Mouse (Mus musculus) embryonic stem cell, embryonic (primary cell): Measurements from ENCODE around the gene Slc25a29.

Source experiments
- CTCF ChIA-PET, 4 experiments: fragments of 300-600 bp in 2 of 4; fragments of 350-600 bp in 2 of 4; sonication (Branson Sonifier 250); formaldehyde crosslinking; loops; one replicate each; lab custom pipeline; 2022; ENCODE audit warnings: inconsistent platforms in 2 of 4; lab: Charles Lee
- POLR2A ChIA-PET, 4 experiments: fragments of 300-600 bp in 2 of 4; fragments of 350-600 bp in 2 of 4; sonication (Branson Sonifier 250); formaldehyde crosslinking; loops; one replicate each; lab custom pipeline; 2022; ENCODE audit warnings: antibody characterized with exemption in 4 of 4, inconsistent platforms in 1 of 4; lab: Charles Lee

Gene Slc25a29

DNA sequence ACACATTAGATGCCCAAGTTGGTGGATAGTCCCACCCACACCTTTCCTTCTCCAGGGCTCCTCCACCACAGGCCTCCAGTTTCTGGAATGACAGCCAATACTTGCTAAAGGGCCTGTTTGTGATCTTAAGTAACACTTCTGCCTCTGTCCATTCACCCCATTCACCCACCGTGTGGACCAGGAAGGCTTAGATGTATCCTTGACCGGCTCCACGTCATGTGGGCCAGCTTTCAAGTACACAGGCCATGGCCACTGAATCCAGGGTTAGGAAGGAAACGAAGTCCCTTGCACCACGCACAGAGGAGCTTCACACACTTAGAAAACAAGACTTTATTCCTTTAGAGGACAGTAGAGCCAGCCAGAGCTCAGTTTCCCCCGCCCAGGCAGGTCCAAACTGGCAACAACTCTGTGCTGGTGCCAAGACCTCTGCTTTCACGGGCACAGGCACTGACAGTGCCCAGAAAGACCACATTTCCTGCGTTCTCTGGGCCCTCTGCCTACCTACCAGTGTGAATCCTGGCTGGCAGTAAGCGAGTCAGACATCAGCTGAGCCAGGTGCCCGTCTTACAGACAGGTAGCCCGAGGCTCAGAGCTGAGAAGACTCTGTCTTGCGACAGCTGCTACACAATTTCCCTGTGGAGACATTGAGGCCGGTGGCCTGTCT is 10.0 kb downstream of the Slc25a29 start:
- ChIA-PET POLR2A (interaction anchor here in 1 of 4 experiments (0.9 to 8.7 kb wide), 6 partner anchors 7 to 32 kb away, joined by 3 to 41 read pairs (median 4); no protein-coding TSS in a partner anchor), CTCF (interaction anchor here in 1 of 4 experiments (0.7 kb wide), 1 partner anchor 219 kb away, joined by 3 read pairs; no protein-coding TSS in a partner anchor)

DNA sequence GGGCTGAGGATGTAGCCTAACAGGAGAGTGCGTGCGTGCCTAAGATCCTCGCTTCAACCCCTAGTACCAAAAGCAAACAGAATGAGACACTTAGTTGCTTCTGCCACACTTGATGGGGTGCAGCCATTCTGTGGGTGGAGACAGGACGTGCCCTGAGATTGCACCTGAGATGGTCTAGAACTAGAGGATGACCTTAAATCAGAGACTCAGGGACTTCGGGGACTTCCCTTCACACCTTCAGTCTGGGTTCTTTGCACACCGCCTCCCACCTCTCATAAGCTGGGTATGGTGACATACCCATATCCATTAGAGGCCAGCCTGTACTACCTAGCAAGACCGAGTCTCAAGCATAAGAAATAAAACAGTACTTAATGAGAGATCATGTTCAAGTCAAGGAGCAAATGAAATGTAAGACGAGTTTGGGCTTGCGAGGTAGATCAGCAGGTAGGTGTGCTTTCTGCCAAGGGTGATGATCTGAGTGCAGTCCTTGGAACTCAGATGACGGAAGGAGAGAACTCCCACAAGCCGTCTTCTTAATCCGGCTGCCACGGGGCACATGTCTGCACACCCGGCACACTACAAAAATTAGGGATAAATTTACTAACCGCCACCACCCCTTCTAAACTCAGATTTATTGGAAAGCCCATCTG is 11.3 kb downstream of the Slc25a29 start:
- POLR2A ChIA-PET = interaction anchor here in 1 of 4 experiments (1.0 to 2.3 kb wide), 2 partner anchors 10 to 15 kb away, joined by 5 to 9 read pairs; no protein-coding TSS in a partner anchor
- CTCF ChIA-PET = no interaction called here

DNA sequence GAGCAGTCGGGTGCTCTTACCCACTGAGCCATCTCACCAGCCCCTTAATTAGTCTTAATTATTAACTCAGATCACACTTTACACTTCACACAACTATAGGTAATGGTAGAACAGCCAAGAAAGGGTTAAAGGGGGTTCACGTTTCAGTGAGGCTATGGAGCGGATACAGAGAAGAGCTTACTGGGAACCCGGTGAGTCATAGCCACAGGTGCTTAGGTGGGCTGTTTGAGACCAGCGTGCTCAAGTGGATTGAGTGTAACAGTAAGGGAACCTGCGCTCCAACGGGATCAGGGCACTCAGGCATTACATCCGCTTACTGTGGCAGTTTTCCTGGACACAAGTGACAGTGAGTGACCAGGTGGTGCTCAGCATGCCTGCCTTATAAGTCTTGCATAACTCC is 12.6 kb downstream of the Slc25a29 start:
- POLR2A ChIA-PET = interaction anchor here in 1 of 4 experiments (0.6 to 3.1 kb wide), 4 partner anchors 11 to 105 kb away, joined by 3 to 8 read pairs (median 4); partner anchors contain the start of gene Yy1

DNA sequence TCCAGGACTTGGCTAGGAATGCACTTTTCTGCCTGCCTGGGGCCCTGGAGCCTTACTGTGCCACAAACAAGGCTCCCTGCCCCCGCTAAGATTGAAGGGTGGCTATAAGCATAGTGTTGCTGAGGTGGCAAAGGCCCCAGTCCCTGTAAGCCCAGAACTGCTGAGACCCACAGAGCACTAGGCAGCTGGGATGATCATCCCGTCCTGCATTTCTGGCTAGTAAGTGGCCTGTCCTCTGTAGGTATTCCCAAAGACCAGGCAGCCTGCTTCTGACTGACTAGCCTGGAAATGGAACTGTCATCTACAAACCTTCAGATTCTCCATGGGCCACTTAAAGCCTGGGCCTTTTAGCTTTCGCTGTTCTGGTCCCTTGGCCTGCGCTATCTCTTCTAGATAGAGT is 15.2 kb downstream of the Slc25a29 start:
- POLR2A ChIA-PET = interaction anchor here in 3 of 4 experiments (0.6 to 5.3 kb wide), 21 partner anchors 8 to 564 kb away, joined by 3 to 41 read pairs (median 6); partner anchors contain the start of genes Slc25a29 (in 1 of the 3), Slc25a47 (in 1 of the 3) and Yy1 (in 1 of the 3)

More for the DNA sequence above, 12.6 kb downstream of the Slc25a29 start:
- CTCF ChIA-PET = interaction anchor here in 1 of 4 experiments (0.6 kb wide), 1 partner anchor 1944 kb away, joined by 11 read pairs; no protein-coding TSS in a partner anchor

DNA sequence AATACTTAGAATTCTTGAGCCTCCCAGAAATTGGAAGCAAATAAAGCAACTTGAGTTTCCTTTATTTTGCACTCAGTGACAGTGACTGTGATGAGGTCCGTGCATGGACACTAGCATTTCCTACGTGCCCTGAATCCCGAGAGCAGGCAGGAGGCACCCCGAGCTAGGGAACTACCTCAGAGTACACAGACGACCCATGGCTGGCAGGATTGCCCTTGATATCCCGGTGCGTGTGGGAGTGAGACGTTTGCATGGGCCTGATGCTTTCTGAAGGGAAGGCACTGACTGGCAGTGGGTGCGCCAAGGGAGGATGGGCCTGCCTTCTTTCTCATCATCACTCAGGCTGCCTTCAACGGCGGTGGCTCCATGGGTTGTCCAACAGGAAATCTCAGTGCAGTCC is 19.1 kb downstream of the Slc25a29 start:
- CTCF ChIA-PET = no interaction called here
- POLR2A ChIA-PET = interaction anchor here in 2 of 4 experiments (1.6 to 5.3 kb wide), 2 partner anchors 10 to 13 kb away, joined by 3 to 41 read pairs; no protein-coding TSS in a partner anchor

More for the DNA sequence above, 15.2 kb downstream of the Slc25a29 start:
- CTCF ChIA-PET = interaction anchor here in 1 of 4 experiments (1.1 to 1.4 kb wide), 2 partner anchors 10 to 60 kb away, joined by 3 to 4 read pairs; no protein-coding TSS in a partner anchor

DNA sequence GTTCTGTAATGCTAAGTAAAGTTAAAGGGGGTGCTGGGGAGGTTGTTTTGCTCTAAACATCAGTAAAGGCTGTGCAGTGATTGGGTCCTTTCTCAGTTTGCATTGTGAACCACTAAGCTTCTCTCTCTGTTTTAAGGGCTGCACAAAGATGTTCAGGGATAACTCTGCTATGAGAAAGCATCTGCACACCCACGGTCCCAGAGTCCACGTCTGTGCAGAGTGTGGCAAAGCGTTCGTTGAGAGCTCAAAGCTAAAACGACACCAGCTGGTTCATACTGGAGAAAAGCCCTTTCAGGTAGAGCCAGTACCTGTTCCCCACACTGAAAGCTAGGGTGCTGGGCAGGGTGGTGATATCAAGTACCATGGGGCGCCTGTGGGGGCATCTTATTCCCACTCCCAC is 21.2 kb downstream of the Slc25a29 start:
- ChIA-PET CTCF (interaction anchor here in 2 of 4 experiments (0.8 to 1.4 kb wide), 4 partner anchors 11 to 278 kb away, joined by 3 to 4 read pairs (median 4); no protein-coding TSS in a partner anchor), POLR2A (interaction anchor here in 2 of 4 experiments (0.6 to 2.0 kb wide), 13 partner anchors 11 to 464 kb away, joined by 3 to 20 read pairs (median 4); partner anchors contain the start of gene Yy1 (in 1 of the 2))

DNA sequence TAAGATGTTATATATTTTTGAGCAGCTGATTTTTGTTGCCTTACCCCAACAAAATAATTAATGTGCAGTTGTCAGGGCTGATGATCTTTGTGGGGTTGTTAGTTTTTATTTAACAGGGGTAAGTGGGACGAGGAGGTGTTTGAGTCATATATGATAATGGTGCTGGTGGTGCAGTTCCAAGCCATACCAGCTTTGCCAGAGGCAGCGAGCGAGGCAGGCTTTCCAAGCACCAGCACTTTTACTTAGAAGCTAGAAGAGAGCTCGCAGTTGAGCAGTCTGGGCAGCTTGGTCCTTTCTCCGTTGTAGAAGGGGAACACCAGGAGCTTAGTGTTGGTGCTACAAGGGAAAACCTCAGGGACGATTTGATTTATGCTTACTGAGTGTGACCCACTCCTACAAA is 23.2 kb downstream of the Slc25a29 start:
- CTCF ChIA-PET = interaction anchor here in 1 of 4 experiments (0.6 kb wide), 1 partner anchor 43 kb away, joined by 3 read pairs; no protein-coding TSS in a partner anchor
- POLR2A ChIA-PET = interaction anchor here in 2 of 4 experiments (0.9 to 2.7 kb wide), 10 partner anchors 8 to 46 kb away, joined by 3 to 9 read pairs (median 5); no protein-coding TSS in a partner anchor

DNA sequence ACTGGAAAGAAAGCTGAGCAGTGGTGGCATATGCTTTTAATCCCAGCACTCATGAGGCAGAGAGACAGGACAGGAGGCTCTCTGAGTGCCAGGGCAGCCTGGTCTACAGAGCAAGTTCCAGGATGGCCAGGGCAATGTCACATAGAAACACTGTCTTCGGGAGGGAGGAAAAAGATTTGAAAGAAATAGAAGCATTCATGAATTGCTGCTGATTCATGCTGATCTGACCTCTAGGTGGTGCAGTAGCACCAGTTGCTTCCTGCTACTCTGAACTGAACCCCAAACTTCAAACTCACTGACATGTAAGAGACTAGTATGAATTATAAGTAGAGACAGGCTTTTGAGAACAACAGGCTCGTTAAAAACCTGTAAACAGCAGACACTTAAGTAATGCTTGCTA is 24.6 kb downstream of the Slc25a29 start:
- POLR2A ChIA-PET = interaction anchor here in 1 of 4 experiments (1.6 to 2.7 kb wide), 4 partner anchors 10 to 19 kb away, joined by 3 to 9 read pairs (median 7); no protein-coding TSS in a partner anchor
- CTCF ChIA-PET = no interaction called here

DNA sequence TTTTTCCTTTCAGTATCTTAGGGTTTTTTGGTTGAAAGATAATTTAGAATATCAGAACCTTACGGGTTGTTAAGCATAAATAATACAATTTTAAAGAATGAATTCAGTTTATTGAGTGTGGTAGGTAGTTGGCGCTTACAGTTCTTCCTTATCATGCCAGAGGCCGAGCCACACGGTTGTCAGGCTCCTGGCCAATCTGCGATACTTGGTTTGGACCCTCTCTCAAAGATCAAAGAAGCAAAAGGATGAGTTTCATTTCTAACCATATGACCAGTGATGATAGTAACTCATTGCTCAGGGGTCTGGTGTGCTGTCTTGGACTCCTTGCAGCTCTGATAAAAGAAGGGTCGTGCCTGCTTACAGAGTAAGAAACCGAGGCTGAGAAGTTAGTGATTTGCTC is 25.4 kb downstream of the Slc25a29 start:
- ChIA-PET CTCF (no interaction called here), POLR2A (interaction anchor here in 2 of 4 experiments (0.7 to 8.0 kb wide), 7 partner anchors 8 to 24 kb away, joined by 3 to 57 read pairs (median 6); no protein-coding TSS in a partner anchor)

DNA sequence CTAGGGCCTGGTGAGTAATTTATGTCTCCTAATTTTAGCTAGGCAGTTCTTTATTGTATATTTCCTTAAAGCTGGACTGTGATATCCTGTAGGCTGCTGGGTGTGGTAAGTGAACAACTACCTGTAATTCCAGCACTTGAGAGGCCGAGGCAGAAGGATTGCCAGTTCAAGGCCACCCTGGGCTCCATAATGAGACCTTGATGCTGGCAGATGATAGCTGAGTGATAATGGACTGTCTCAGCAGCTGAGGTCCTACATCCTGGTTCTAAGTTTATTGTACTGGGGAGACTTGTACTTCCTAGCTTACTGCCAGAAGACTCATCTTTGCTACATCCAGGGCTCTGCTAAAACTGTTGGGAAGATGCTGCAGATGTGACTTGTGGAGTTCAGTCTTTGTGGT is 25.9 kb downstream of the Slc25a29 start:
- POLR2A ChIA-PET = interaction anchor here in 2 of 4 experiments (0.7 to 8.0 kb wide), 11 partner anchors 9 to 48 kb away, joined by 3 to 57 read pairs (median 4); partner anchors contain the start of gene Yy1 (in 1 of the 2)
- CTCF ChIA-PET = interaction anchor here in 1 of 4 experiments (0.8 kb wide), 1 partner anchor 18 kb away, joined by 3 read pairs; no protein-coding TSS in a partner anchor

DNA sequence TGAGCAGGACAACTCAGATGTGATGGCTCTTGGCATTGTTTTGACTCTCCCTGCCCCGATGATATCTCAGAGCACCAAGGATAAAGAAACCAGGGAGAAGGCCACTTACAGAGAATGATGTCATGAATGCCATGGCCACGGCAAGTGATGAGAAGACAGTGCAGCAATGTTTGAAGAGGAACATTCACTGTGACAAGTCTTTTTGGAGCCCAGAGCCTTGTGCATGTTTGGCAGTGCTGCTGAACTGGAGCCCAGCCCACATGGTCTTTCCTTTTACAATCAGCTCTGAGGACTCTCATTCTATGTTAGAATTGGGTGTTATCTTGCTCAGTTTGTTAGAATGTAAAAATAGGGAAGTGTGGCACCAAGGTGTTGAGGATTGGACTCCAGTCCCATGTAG is 27.2 kb downstream of the Slc25a29 start:
- CTCF ChIA-PET = no interaction called here
- POLR2A ChIA-PET = interaction anchor here in 2 of 4 experiments (1.1 to 8.0 kb wide), 8 partner anchors 10 to 50 kb away, joined by 3 to 57 read pairs (median 4); no protein-coding TSS in a partner anchor

DNA sequence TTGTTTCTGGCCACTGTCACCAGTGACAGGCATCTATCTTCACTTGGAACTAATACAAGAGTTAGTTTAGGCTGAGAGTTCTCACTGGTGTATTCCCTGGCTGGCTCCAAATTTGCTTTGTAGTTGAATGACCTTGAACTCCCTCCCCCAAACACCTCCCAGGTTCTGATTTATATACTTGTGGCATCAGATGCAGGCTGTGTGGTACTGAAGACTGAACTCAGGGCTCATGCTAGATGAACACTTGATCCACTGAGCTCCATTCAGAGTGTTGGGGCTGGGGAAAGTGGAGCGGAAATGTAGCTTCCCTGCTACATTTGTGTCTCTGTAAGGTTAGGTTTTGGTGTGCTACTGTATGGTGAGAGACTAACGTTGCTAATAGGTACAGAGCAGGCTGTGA is 31.3 kb downstream of the Slc25a29 start:
- CTCF ChIA-PET = interaction anchor here in 1 of 4 experiments (0.6 to 1.4 kb wide), 3 partner anchors 24 to 1709 kb away, joined by 3 to 4 read pairs (median 4); no protein-coding TSS in a partner anchor
- POLR2A ChIA-PET = interaction anchor here in 3 of 4 experiments (0.6 to 8.0 kb wide), 14 partner anchors 7 to 1397 kb away, joined by 3 to 57 read pairs (median 4); no protein-coding TSS in a partner anchor

DNA sequence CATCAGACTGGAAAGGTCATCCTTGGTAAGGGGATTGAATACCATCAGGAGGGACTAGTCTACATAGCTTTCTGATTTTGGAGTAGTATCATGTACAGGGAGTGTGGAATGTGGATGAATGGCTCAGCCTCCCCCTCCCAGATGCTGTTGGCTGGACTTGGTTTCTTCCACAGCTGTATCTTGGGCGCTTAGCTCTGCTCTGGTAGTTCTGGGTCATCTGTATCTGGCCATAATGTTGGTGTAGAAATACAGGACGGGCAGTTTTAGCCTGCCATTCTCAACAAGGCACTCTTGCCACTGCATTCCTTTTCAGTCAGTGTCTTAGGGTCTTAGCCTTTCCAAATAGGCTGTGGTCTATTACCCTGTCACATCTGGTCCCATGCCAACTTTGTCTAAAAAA is 34.1 kb downstream of the Slc25a29 start:
- ChIA-PET CTCF (no interaction called here), POLR2A (interaction anchor here in 2 of 4 experiments (0.6 to 2.2 kb wide), 10 partner anchors 8 to 447 kb away, joined by 3 to 12 read pairs (median 5); partner anchors contain the start of gene Yy1 (in 2 of the 2))

DNA sequence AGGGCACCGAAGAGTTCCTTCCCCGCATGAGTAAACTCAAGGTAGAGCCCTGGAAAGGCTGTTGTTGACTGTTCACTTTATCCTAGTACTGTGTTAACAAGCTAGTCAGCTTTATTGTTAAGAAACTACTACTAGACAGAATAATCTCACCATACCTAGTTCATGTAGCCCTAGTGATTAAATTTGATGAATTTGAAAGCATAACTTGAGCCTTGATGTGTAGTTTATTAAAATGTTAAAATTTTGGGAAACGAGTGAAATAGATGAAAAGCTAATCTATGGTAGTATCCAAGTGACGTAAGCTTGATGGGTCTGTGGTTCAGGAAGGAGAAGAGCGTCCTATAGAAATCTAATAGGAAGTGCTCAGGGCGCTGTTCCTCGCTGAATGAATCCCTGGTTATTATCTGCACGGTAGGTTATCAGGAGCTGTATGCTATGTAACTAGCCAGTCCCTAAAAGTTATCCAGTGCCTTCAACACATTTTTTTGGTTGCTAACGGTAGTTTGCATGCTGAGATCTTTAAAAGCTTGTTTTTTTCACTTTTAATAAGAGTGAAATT is 40.6 kb downstream of the Slc25a29 start:
- ChIA-PET POLR2A (interaction anchor here (0.5 to 6.5 kb wide), 25 partner anchors 8 to 241 kb away, joined by 3 to 57 read pairs (median 4); partner anchors contain the start of genes Slc25a29 (in 1 of the 4) and Slc25a47 (in 1 of the 4)), CTCF (interaction anchor here in 1 of 4 experiments (0.9 kb wide), 1 partner anchor 8 kb away, joined by 3 read pairs; no protein-coding TSS in a partner anchor)

DNA sequence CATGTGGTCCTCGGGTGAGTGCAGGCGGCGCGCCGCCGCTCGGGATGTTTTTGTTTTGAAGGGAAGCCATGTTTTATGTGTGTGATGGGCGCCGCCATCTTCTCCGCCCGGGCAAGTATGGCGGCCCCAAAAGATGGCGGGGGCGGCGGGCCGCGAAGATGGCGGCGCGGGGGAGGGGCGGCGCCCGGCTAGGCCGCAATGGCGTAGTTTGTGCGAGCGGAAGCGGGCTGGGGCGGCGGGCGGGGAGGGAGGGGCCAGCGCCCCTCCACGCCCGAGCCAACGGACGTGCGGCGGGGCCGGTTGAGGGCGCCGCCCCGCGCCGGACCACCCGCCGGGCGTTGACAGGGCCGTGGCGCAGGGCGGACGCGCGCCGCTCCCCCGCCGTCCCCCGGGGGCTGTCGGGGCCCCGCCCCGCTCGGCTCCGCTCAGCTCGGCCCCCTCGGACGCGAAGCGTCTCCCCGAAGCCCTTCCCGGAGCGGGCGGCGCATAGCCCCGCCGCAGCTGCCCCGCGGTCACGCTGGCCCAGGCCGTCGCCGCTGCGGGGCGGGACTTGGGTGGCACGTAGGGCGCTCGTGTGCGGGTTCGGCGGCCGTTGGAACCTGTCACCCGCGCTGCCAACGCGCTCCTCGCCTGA is 41.5 kb downstream of the Slc25a29 start:
- ChIA-PET POLR2A (interaction anchor here in 2 of 4 experiments (1.0 to 6.5 kb wide), 6 partner anchors 8 to 27 kb away, joined by 3 to 57 read pairs (median 8); no protein-coding TSS in a partner anchor), CTCF (interaction anchor here in 1 of 4 experiments (0.9 kb wide), 1 partner anchor 9 kb away, joined by 3 read pairs; no protein-coding TSS in a partner anchor)

DNA sequence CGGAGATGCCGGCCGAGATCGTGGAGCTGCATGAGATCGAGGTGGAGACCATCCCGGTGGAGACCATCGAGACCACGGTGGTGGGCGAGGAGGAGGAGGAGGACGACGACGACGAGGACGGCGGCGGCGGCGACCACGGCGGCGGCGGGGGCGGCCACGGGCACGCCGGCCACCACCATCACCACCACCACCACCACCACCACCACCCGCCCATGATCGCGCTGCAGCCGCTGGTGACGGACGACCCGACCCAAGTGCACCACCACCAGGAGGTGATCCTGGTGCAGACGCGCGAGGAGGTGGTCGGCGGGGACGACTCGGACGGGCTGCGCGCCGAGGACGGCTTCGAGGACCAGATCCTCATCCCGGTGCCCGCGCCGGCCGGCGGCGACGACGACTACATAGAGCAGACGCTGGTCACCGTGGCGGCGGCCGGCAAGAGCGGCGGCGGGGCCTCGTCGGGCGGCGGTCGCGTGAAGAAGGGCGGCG is 42.2 kb downstream of the Slc25a29 start:
- ChIA-PET POLR2A (interaction anchor here in 3 of 4 experiments (0.8 to 1.5 kb wide), 3 partner anchors 21 to 100 kb away, joined by 3 to 6 read pairs (median 3); partner anchors contain the start of genes Wars (in 1 of the 3) and Wdr25 (in 1 of the 3)), CTCF (no interaction called here)
